In the genomic region with DNA sequence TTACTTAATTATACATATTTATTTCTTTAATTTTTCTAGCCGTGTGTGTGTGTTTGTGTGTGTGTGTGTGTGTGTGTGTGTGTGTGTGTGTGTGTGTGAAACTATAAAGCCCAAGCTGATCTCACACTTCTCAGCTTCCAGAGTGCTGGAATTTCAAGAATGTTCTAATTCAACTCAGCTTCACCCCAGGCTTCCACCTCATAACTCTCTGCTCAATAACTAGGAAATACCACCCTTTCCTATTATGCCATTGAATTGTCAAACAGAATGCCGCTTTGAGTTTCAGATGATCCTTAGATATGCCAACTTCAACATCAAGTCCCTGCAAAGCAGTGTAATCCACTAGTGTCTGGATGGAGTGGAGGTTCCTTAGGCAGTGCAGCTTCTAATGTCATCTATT, we compare ENCODE assay signal across 25 mouse cellular contexts.
A peak's percentile ranks its signal among the peaks of the same experiment; 100 is the strongest.
DNase-seq lines count a peak whose midpoint lies in the region; ATAC-seq and TF ChIP-seq lines count a peak whose summit lies in the region.
"Had no signal": no experiment of that assay in that cellular context is flagged by ENCODE, and none has a peak within 500 bp of the region (broad histone marks: within the 10 kb centered on the region; RNA-seq: fewer than 3 reads in every experiment).

No protein-coding gene starts in this region.

- H3K4me1 ChIP-seq in kidney, postnatal 0 days (replicated peaks; ENCODE audit: insufficient read depth, low read length): no peaks in the 10 kb centered on the region
- H3K4me1 ChIP-seq in kidney, embryonic 16.5 days (ENCODE audit: insufficient read depth, low read length): no peaks in the 10 kb centered on the region
- H3K4me1 ChIP-seq in forebrain, embryonic 15.5 days: no peaks in the 10 kb centered on the region
- H3K4me1 ChIP-seq: neural tube, embryonic 15.5 days had no signal

- H3K4me2 ChIP-seq in kidney, postnatal 0 days (ENCODE audit: low read length): no peak overlapping the region
- no peak overlapping the region for H3K4me2 ChIP-seq in kidney, embryonic 16.5 days (replicated peaks; ENCODE audit: low read depth, low read length)
- H3K4me2 ChIP-seq in forebrain, embryonic 15.5 days (replicated peaks): no peak overlapping the region
- H3K4me2 ChIP-seq: embryonic facial prominence, embryonic 13.5 days; heart, embryonic 15.5 days; neural tube, embryonic 15.5 days had no signal

- no peaks in the 10 kb centered on the region for H3K36me3 ChIP-seq in kidney, postnatal 0 days (ENCODE audit: insufficient read depth, low read length)
- H3K36me3 ChIP-seq in kidney, embryonic 16.5 days (ENCODE audit: insufficient read depth, low read length): no peaks in the 10 kb centered on the region
- no peaks in the 10 kb centered on the region for H3K36me3 ChIP-seq in forebrain, embryonic 15.5 days
- H3K36me3 ChIP-seq: embryonic facial prominence, embryonic 13.5 days; G1E; heart, embryonic 15.5 days; neural tube, embryonic 15.5 days had no signal

- H3K27ac ChIP-seq in kidney, postnatal 0 days: no peak overlapping the region
- H3K27ac ChIP-seq in kidney, embryonic 16.5 days (ENCODE audit: low read length): no peak overlapping the region
- H3K27ac ChIP-seq in forebrain, embryonic 15.5 days (replicated peaks): no peak overlapping the region
- H3K27ac ChIP-seq: embryonic facial prominence, embryonic 13.5 days; heart, embryonic 15.5 days; liver, embryonic 14.5 days; macrophage; neural tube, embryonic 15.5 days had no signal

- peak; percentile 14 for DNase-seq in embryo, embryonic 11 days
- DNase-seq in embryo, embryonic 10.5 days (ENCODE audit: low spot score): no peak
- peak; percentile 36 for DNase-seq in kidney, postnatal 0 days (ENCODE audit: low spot score)
- peak; percentile 6 for DNase-seq in lung, postnatal 25 days (ENCODE audit: low spot score)
- no peak for DNase-seq in lung, postnatal 4 days
- DNase-seq: adrenal gland, postnatal 14 days; cerebellum, adult 11 months; cerebellum, adult 9-10 months; cerebellum, postnatal 36 days; forebrain, postnatal 0 days; gastrocnemius, postnatal 10 days; liver; midbrain, embryonic 14.5 days; retina, postnatal 1 day; right cerebral cortex, postnatal 14 days had no signal

- ATAC-seq in kidney, postnatal 0 days (replicated peaks; ENCODE audit: low FRiP score, low read depth): no peak
- no peak for ATAC-seq in kidney, embryonic 16.5 days (ENCODE audit: low FRiP score, low TSS enrichment)
- no peak for ATAC-seq in forebrain, embryonic 15.5 days (replicated peaks)
- ATAC-seq: forebrain, postnatal 0 days; hindbrain, embryonic 16.5 days; Patski had no signal

- no peak overlapping the region for H3K4me3 ChIP-seq in kidney, postnatal 0 days (replicated peaks; ENCODE audit: low read depth, low read length)
- no peak overlapping the region for H3K4me3 ChIP-seq in kidney, embryonic 16.5 days (ENCODE audit: low read length)
- H3K4me3 ChIP-seq in forebrain, embryonic 15.5 days: no peak overlapping the region
- H3K4me3 ChIP-seq: embryonic facial prominence, embryonic 13.5 days; heart, embryonic 15.5 days; neural tube, embryonic 15.5 days had no signal

- no peaks in the 10 kb centered on the region for H3K9me3 ChIP-seq in kidney, postnatal 0 days (replicated peaks; ENCODE audit: low read length)
- no peaks in the 10 kb centered on the region for H3K9me3 ChIP-seq in kidney, embryonic 16.5 days (ENCODE audit: low read length)
- H3K9me3 ChIP-seq in forebrain, embryonic 15.5 days: no peaks in the 10 kb centered on the region
- H3K9me3 ChIP-seq: embryonic facial prominence, embryonic 13.5 days; G1E; heart, embryonic 15.5 days; neural tube, embryonic 15.5 days had no signal

- 50% methylated on average over 2 of the region's 2 CpGs for WGBS in kidney, postnatal 0 days
- WGBS in kidney, embryonic 16.5 days: 56% methylated on average over 2 of the region's 2 CpGs
- 70% methylated on average over 2 of the region's 2 CpGs for WGBS in forebrain, embryonic 15.5 days

- H3K27me3 ChIP-seq in kidney, postnatal 0 days (ENCODE audit: insufficient read depth, low read length): no peaks in the 10 kb centered on the region
- H3K27me3 ChIP-seq in kidney, embryonic 16.5 days (ENCODE audit: insufficient read depth, low read length): no peaks in the 10 kb centered on the region
- H3K27me3 ChIP-seq in forebrain, embryonic 15.5 days: no peaks in the 10 kb centered on the region
- H3K27me3 ChIP-seq: embryonic facial prominence, embryonic 13.5 days; heart, embryonic 15.5 days; neural tube, embryonic 15.5 days; Patski had no signal

- no peak for TF ChIP-seq CTCF in kidney, postnatal 0 days (IDR thresholded peaks at IDR 0.05; ENCODE audit: low read depth)

- no peak overlapping the region for H3K9ac ChIP-seq in kidney, postnatal 0 days (ENCODE audit: low read depth, low read length)
- no peak overlapping the region for H3K9ac ChIP-seq in kidney, embryonic 16.5 days (replicated peaks; ENCODE audit: low read length)
- no peak overlapping the region for H3K9ac ChIP-seq in forebrain, embryonic 15.5 days (replicated peaks)
- H3K9ac ChIP-seq: embryonic facial prominence, embryonic 13.5 days; forebrain, postnatal 0 days; heart, embryonic 15.5 days; liver, embryonic 14.5 days; neural tube, embryonic 15.5 days had no signal

Comparison
In these comparisons a context has a peak if more than half of its experiments do, and no peak if none do; other contexts are left out.
1. DNase-seq: peak in embryo, embryonic 11 days (single experiment), kidney, postnatal 0 days (single experiment) and lung, postnatal 25 days (single experiment); none in embryo, embryonic 10.5 days (single experiment) and lung, postnatal 4 days (0 of 2).